Mouse (Mus musculus): ENCODE results near the gene Frmd4a. TPM values are rescaled to one million over a fixed set of nuclear protein-coding genes. Genes with fewer than 3 reads are reported as not detected.

Gene Frmd4a
- total RNA-seq, 1 experiment: 9.3 TPM

GRCm38 (mm10) chr2:4083877-4084276 is 66.4 kb downstream of the Frmd4a start:
- Histone ChIP-seq H3K27ac (ENCODE audit: insufficient read depth, low read depth, low read length, poor library complexity, severe bottlenecking) (no peak overlapping the region), H3K9ac (ENCODE audit: insufficient read depth, low read depth, low read length, poor library complexity, severe bottlenecking) (no peak overlapping the region), H3K9me3 (ENCODE audit: control insufficient read depth, insufficient read depth, low read depth, low read length) (no peaks in the 10 kb centered on the region), H3K4me3 (ENCODE audit: insufficient read depth in 1 of 2, low read depth in 1 of 2, low read length in 2 of 2, poor library complexity in 1 of 2, severe bottlenecking in 1 of 2) (no peak overlapping the region), H3K4me1 (ENCODE audit: control insufficient read depth in 2 of 2, insufficient read depth in 2 of 2, low read length in 2 of 2, poor library complexity in 1 of 2) (no peaks in the 10 kb centered on the region), H3K36me3 (ENCODE audit: control insufficient read depth, insufficient read depth, low read length, poor library complexity, severe bottlenecking) (no peaks in the 10 kb centered on the region)
- no peak for DNase-seq (ENCODE audit: low read depth, low spot score)
- in situ Hi-C loops (cut with MboI; ENCODE audit: low sequenced_read_pairs in 2 of 2, unreplicated experiment in 2 of 2): no loop called here
- TF ChIP-seq CHD2 (IDR thresholded peaks at IDR 0.05; ENCODE audit: low read depth, low read length) (no peak), MAFK (IDR thresholded peaks at IDR 0.05; ENCODE audit: insufficient read depth, low read depth, low read length) (no peak), ZC3H11A (IDR thresholded peaks at IDR 0.05; ENCODE audit: borderline replicate concordance, low read depth, low read length) (no peak), HCFC1 (IDR thresholded peaks at IDR 0.05; ENCODE audit: borderline replicate concordance, insufficient read depth, low read length) (no peak), ZNF384 (IDR thresholded peaks at IDR 0.05; ENCODE audit: low read depth, low read length) (no peak)

DNA sequence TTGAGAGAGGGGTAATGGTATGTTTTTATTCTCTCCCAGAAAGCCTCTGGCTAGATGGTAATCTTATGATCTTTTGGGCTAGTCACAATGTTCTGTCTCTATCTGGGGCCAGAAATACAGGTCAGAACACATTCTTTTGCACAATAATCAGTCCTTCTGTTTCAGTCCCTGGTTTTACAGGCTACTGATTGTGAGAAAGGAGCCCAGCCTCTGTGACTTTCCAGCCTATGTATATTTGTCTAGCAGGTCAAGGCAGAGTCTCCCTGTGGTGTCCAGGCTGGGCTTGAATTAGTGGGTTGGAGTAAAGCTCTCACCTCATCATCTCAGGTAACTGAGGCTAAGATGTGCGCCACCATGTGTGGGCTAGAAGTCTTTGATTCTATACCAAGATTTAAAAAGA is 80.1 kb downstream of the Frmd4a start:
- H3K9me3 ChIP-seq (ENCODE audit: control insufficient read depth, insufficient read depth, low read depth, low read length): no peaks in the 10 kb centered on the region
- no peak for TF ChIP-seq CHD2 (IDR thresholded peaks at IDR 0.05; ENCODE audit: low read depth, low read length)
- TF ChIP-seq ZNF384 (IDR thresholded peaks at IDR 0.05; ENCODE audit: low read depth, low read length): no peak
- no peak for TF ChIP-seq MAFK (IDR thresholded peaks at IDR 0.05; ENCODE audit: insufficient read depth, low read depth, low read length)
- TF ChIP-seq ZC3H11A (IDR thresholded peaks at IDR 0.05; ENCODE audit: borderline replicate concordance, low read depth, low read length): no peak
- no peak for TF ChIP-seq HCFC1 (IDR thresholded peaks at IDR 0.05; ENCODE audit: borderline replicate concordance, insufficient read depth, low read length)
- H3K4me3 ChIP-seq (ENCODE audit: insufficient read depth in 1 of 2, low read depth in 1 of 2, low read length in 2 of 2, poor library complexity in 1 of 2, severe bottlenecking in 1 of 2): no peak overlapping the region
- no peak overlapping the region for H3K9ac ChIP-seq (ENCODE audit: insufficient read depth, low read depth, low read length, poor library complexity, severe bottlenecking)
- H3K36me3 ChIP-seq (ENCODE audit: control insufficient read depth, insufficient read depth, low read length, poor library complexity, severe bottlenecking): no peaks in the 10 kb centered on the region
- H3K27ac ChIP-seq (ENCODE audit: insufficient read depth, low read depth, low read length, poor library complexity, severe bottlenecking): no peak overlapping the region
- in situ Hi-C loops (cut with MboI; ENCODE audit: low sequenced_read_pairs in 2 of 2, unreplicated experiment in 2 of 2): no loop called here
- no peak for DNase-seq (ENCODE audit: low read depth, low spot score)
- H3K4me1 ChIP-seq (ENCODE audit: control insufficient read depth in 2 of 2, insufficient read depth in 2 of 2, low read length in 2 of 2, poor library complexity in 1 of 2): no peaks in the 10 kb centered on the region

- no peak for TF ChIP-seq ZNF384 (IDR thresholded peaks at IDR 0.05; ENCODE audit: low read depth, low read length)
- TF ChIP-seq MAFK (IDR thresholded peaks at IDR 0.05; ENCODE audit: insufficient read depth, low read depth, low read length): no peak
- no peak for TF ChIP-seq ZC3H11A (IDR thresholded peaks at IDR 0.05; ENCODE audit: borderline replicate concordance, low read depth, low read length)
- no peak for TF ChIP-seq HCFC1 (IDR thresholded peaks at IDR 0.05; ENCODE audit: borderline replicate concordance, insufficient read depth, low read length)
- TF ChIP-seq CHD2 (IDR thresholded peaks at IDR 0.05; ENCODE audit: low read depth, low read length): no peak
- in situ Hi-C loops (cut with MboI; ENCODE audit: low sequenced_read_pairs in 2 of 2, unreplicated experiment in 2 of 2): no loop called here
- no peaks in the 10 kb centered on the region for H3K4me1 ChIP-seq (ENCODE audit: control insufficient read depth in 2 of 2, insufficient read depth in 2 of 2, low read length in 2 of 2, poor library complexity in 1 of 2)
Observed at GRCm38 (mm10) chr2:4098948-4099776, 81.6 kb downstream of the Frmd4a start.

DNA sequence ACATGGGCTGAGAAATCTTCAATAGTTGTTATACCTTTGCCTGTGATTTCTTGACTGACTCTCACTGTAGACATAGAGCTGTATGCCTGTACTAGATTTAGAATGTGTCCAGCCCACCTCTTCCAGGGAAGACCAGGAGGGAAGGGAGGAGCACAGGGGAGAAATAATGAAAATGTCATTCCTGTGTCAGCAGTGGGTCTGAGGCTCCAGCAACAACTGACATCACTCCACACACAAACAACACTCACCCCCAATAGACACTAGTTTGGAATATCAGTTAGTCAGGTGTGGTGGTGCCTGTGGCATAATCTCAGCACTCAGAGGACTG is 82.2 kb downstream of the Frmd4a start:
- no peak for DNase-seq (ENCODE audit: low read depth, low spot score)
- no peak overlapping the region for H3K4me3 ChIP-seq (ENCODE audit: insufficient read depth in 1 of 2, low read depth in 1 of 2, low read length in 2 of 2, poor library complexity in 1 of 2, severe bottlenecking in 1 of 2)
- H3K36me3 ChIP-seq (ENCODE audit: control insufficient read depth, insufficient read depth, low read length, poor library complexity, severe bottlenecking): no peaks in the 10 kb centered on the region
- in situ Hi-C loops (cut with MboI; ENCODE audit: low sequenced_read_pairs in 2 of 2, unreplicated experiment in 2 of 2): no loop called here
- TF ChIP-seq CHD2 (IDR thresholded peaks at IDR 0.05; ENCODE audit: low read depth, low read length) (no peak), MAFK (IDR thresholded peaks at IDR 0.05; ENCODE audit: insufficient read depth, low read depth, low read length) (no peak), ZNF384 (IDR thresholded peaks at IDR 0.05; ENCODE audit: low read depth, low read length) (no peak), HCFC1 (IDR thresholded peaks at IDR 0.05; ENCODE audit: borderline replicate concordance, insufficient read depth, low read length) (no peak)
- H3K9me3 ChIP-seq (ENCODE audit: control insufficient read depth, insufficient read depth, low read depth, low read length): no peaks in the 10 kb centered on the region
- H3K9ac ChIP-seq (ENCODE audit: insufficient read depth, low read depth, low read length, poor library complexity, severe bottlenecking): no peak overlapping the region
- H3K27ac ChIP-seq (ENCODE audit: insufficient read depth, low read depth, low read length, poor library complexity, severe bottlenecking): no peak overlapping the region
- no peaks in the 10 kb centered on the region for H3K4me1 ChIP-seq (ENCODE audit: control insufficient read depth in 2 of 2, insufficient read depth in 2 of 2, low read length in 2 of 2, poor library complexity in 1 of 2)

More at GRCm38 (mm10) chr2:4098948-4099776, 81.6 kb downstream of the Frmd4a start:
- Histone ChIP-seq H3K27ac (ENCODE audit: insufficient read depth, low read depth, low read length, poor library complexity, severe bottlenecking) (no peak overlapping the region), H3K4me3 (ENCODE audit: insufficient read depth in 1 of 2, low read depth in 1 of 2, low read length in 2 of 2, poor library complexity in 1 of 2, severe bottlenecking in 1 of 2) (no peak overlapping the region), H3K9me3 (ENCODE audit: control insufficient read depth, insufficient read depth, low read depth, low read length) (no peaks in the 10 kb centered on the region), H3K9ac (ENCODE audit: insufficient read depth, low read depth, low read length, poor library complexity, severe bottlenecking) (no peak overlapping the region), H3K36me3 (ENCODE audit: control insufficient read depth, insufficient read depth, low read length, poor library complexity, severe bottlenecking) (no peaks in the 10 kb centered on the region)
- DNase-seq (ENCODE audit: low read depth, low spot score): no peak

Data from ES-E14 (cell line).